Mouse (Mus musculus) G1E (cell line): Measurements from ENCODE around the gene BC051142.

Experiments used
- CTCF ChIP-seq: IDR thresholded peaks from 2 replicates; pipeline ENCODE4 v1.5.1; 2012; ENCODE audit warnings: low read depth, low read length, inconsistent platforms, mixed read lengths
- GATA1 ChIP-seq: IDR thresholded peaks from 2 replicates; pipeline ENCODE4 v1.6.1; 2012; ENCODE audit warnings: borderline replicate concordance, low read length, inconsistent platforms, mixed read lengths
- TAL1 ChIP-seq: conservative IDR thresholded peaks from 2 replicates; pipeline ENCODE4 v1.6.1; 2012; ENCODE audit warnings: low read depth, low read length, inconsistent platforms, mixed read lengths

GRCm38 (mm10) chr17:34411117-34411516, 12.5 kb downstream of the BC051142 start:
- TF ChIP-seq CTCF (peak; percentile 44), GATA1 (no peak), TAL1 (no peak)
